Mouse (Mus musculus): ENCODE data around the gene Olfr1162. TPM values are rescaled to one million over a fixed set of nuclear protein-coding genes. Genes with fewer than 3 reads are reported as not detected.
"Not testable (repeated sequence)": the region's sequence is repeated elsewhere in the genome, so short reads cannot be mapped to it uniquely, and the experiment has no call there.

The Olfr1162 gene
- polyA plus RNA-seq (2017; shearing (Covaris generic)) = under 1 TPM in 1 of 2 experiments, not detected in 1; 0.13 TPM

- ATAC-seq = no peak
Observed at GRCm38 (mm10) chr2:88051029-88051428, at the start of gene Olfr1162. Olfr1162 (minus strand) TSS chr2:88051129.

- no peak for ATAC-seq
Observed at GRCm38 (mm10) chr2:88093866-88094265, 42.9 kb upstream of the Olfr1162 start, which contains the start of gene Olfr1164. Olfr1164 (minus strand) TSS chr2:88093966.

- ATAC-seq = no peak
Observed at GRCm38 (mm10) chr2:88071730-88072129, 20.8 kb upstream of the Olfr1162 start, which contains the start of gene Olfr1163. Olfr1163 (minus strand) TSS chr2:88071830.

- ATAC-seq = no peak
Observed at GRCm38 (mm10) chr2:88063587-88063986, 12.7 kb upstream of the Olfr1162 start.

GRCm38 (mm10) chr2:88037599-88037998 lies 13.3 kb downstream of the Olfr1162 start, which contains the start of gene Olfr73:
Olfr73 (minus strand) TSS chr2:88037699.
- no peak for ATAC-seq

GRCm38 (mm10) chr2:88022474-88022873 lies 28.5 kb downstream of the Olfr1162 start, which contains the start of gene Olfr1161:
Olfr1161 (plus strand) TSS chr2:88022774.
- ATAC-seq = not testable (repeated sequence)

GRCm38 (mm10) chr2:88007515-88008318 lies 43.2 kb downstream of the Olfr1162 start, which contains the start of gene Olfr1160:
Olfr1160 (minus strand) TSS chr2:88008268.
- no peak for ATAC-seq

Other genes with a start within 250 kb of the Olfr1162 start
- not detected for gene Olfr1145, start 241.3 kb downstream of the Olfr1162 start, polyA plus RNA-seq (2017; shearing (Covaris generic))
- not detected for gene Olfr1148, start 220.6 kb downstream of the Olfr1162 start, polyA plus RNA-seq (2017; shearing (Covaris generic))
- not detected for gene Olfr1150-ps1, start 207.1 kb downstream of the Olfr1162 start, polyA plus RNA-seq (2017; shearing (Covaris generic))
- not detected for gene Olfr1151, start 195.3 kb downstream of the Olfr1162 start, polyA plus RNA-seq (2017; shearing (Covaris generic))
- gene Olfr1152, start 184.6 kb downstream of the Olfr1162 start, polyA plus RNA-seq (2017; shearing (Covaris generic)) = under 1 TPM in 1 of 2 experiments, not detected in 1; 0.08 TPM
- under 1 TPM in 1 of 2 experiments, not detected in 1; 0.34 TPM for gene Olfr1153, start 156.2 kb downstream of the Olfr1162 start, polyA plus RNA-seq (2017; shearing (Covaris generic))
- not detected for gene Olfr1154, start 146.0 kb downstream of the Olfr1162 start, polyA plus RNA-seq (2017; shearing (Covaris generic))
- gene Olfr1155, start 106.0 kb downstream of the Olfr1162 start, polyA plus RNA-seq (2017; shearing (Covaris generic)) = not detected
- under 1 TPM in 1 of 2 experiments, not detected in 1; 0.13 TPM for gene Olfr1156, start 98.0 kb downstream of the Olfr1162 start, polyA plus RNA-seq (2017; shearing (Covaris generic))
- gene Olfr1157, start 82.8 kb downstream of the Olfr1162 start, polyA plus RNA-seq (2017; shearing (Covaris generic)) = under 1 TPM in 1 of 2 experiments, not detected in 1; 0.11 TPM
- not detected for gene Olfr74, start 76.5 kb downstream of the Olfr1162 start, polyA plus RNA-seq (2017; shearing (Covaris generic))
- not detected for gene Olfr1158, start 61.0 kb downstream of the Olfr1162 start, polyA plus RNA-seq (2017; shearing (Covaris generic))
- under 1 TPM in 1 of 2 experiments, not detected in 1; 0.05 TPM for gene Olfr1160, start 42.9 kb downstream of the Olfr1162 start, polyA plus RNA-seq (2017; shearing (Covaris generic))
- not detected for gene Olfr1161, start 28.4 kb downstream of the Olfr1162 start, polyA plus RNA-seq (2017; shearing (Covaris generic))
- gene Olfr73, start 13.4 kb downstream of the Olfr1162 start, polyA plus RNA-seq (2017; shearing (Covaris generic)) = not detected
- gene Olfr1163, start 20.7 kb upstream of the Olfr1162 start, polyA plus RNA-seq (2017; shearing (Covaris generic)) = under 1 TPM in 1 of 2 experiments, not detected in 1; 0.32 TPM
- not detected for gene Olfr1164, start 42.8 kb upstream of the Olfr1162 start, polyA plus RNA-seq (2017; shearing (Covaris generic))
- not detected for gene Olfr1166, start 77.1 kb upstream of the Olfr1162 start, polyA plus RNA-seq (2017; shearing (Covaris generic))
- not detected for gene Olfr1167, start 104.1 kb upstream of the Olfr1162 start, polyA plus RNA-seq (2017; shearing (Covaris generic))
- gene Olfr1168, start 130.8 kb upstream of the Olfr1162 start, polyA plus RNA-seq (2017; shearing (Covaris generic)) = not detected
- gene Olfr1170, start 177.2 kb upstream of the Olfr1162 start, polyA plus RNA-seq (2017; shearing (Covaris generic)) = not detected
- gene Olfr1173, start 228.7 kb upstream of the Olfr1162 start, polyA plus RNA-seq (2017; shearing (Covaris generic)) = under 1 TPM in 1 of 2 experiments, not detected in 1; 0.13 TPM